Mouse (Mus musculus) embryonic fibroblast, embryonic 13.5 days (primary cell): ENCODE results near the gene Disp2.

ENCODE experiments used
- CTCF ChIP-seq: IDR thresholded peaks from 2 replicates; pipeline ENCODE4 v1.5.1; 2011; ENCODE audit warnings: mild to moderate bottlenecking, control low read depth, low read length, moderate library complexity, borderline replicate concordance; ENCODE audit not compliant: insufficient read depth
- POLR2A ChIP-seq: IDR thresholded peaks from 2 replicates; pipeline ENCODE4 v1.6.1; 2011; ENCODE audit warnings: low read depth, mild to moderate bottlenecking, control low read depth, low read length, moderate library complexity

- no peak for TF ChIP-seq CTCF
- no peak for TF ChIP-seq POLR2A
Measured at GRCm38 (mm10) chr2:118740341-118740740, 39.2 kb upstream of the Disp2 start.
